Comparison of ENCODE assay signal across 21 mouse cellular contexts in the genomic region with DNA sequence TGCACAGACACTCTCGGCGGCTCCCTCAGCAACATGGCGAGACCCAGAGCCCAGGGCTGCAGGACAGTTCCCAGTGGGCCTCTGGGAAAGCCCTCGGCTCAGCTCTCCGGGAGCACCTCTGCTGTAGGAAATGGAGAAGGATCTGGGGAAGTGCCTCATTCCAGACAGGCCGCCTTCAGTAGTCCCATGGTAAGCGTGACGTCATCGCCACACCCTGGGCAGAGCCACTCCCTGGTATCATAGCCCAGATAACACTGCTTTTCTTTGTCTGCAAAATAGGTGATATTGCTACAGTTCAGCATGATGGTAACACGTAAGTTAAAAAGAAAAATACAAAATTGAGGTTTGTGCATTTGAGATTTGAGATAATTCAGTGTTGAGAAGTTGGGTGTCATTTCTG.
DNase-seq lines count a peak whose midpoint lies in the region; ATAC-seq and TF ChIP-seq lines count a peak whose summit lies in the region.
"Had no signal": no experiment of that assay in that cellular context is flagged by ENCODE, and none has a peak within 500 bp of the region (broad histone marks: within the 10 kb centered on the region; RNA-seq: fewer than 3 reads in every experiment).

No protein-coding gene starts in this region.

- WGBS in liver, postnatal 0 days (ENCODE audit: insufficient replicate concordance) = 78% methylated on average over 10 of the region's 10 CpGs
- WGBS in liver, embryonic 12.5 days (ENCODE audit: insufficient replicate concordance) = 67% methylated on average over 10 of the region's 10 CpGs
- 57% methylated on average over 10 of the region's 10 CpGs for WGBS in liver, embryonic 16.5 days (ENCODE audit: insufficient replicate concordance)
- WGBS in forebrain, embryonic 16.5 days = 94% methylated on average over 10 of the region's 10 CpGs
- 88% methylated on average over 10 of the region's 10 CpGs for WGBS in lung, postnatal 0 days

- H3K4me2 ChIP-seq in liver, postnatal 0 days (ENCODE audit: low read depth, low read length) = no peak overlapping the region
- H3K4me2 ChIP-seq in liver, embryonic 12.5 days = no peak overlapping the region
- H3K4me2 ChIP-seq in liver, embryonic 16.5 days (ENCODE audit: low read depth, low read length) = no peak overlapping the region
- no peak overlapping the region for H3K4me2 ChIP-seq in forebrain, embryonic 16.5 days (ENCODE audit: low read length)
- H3K4me2 ChIP-seq in lung, postnatal 0 days (replicated peaks; ENCODE audit: low read depth, low read length) = no peak overlapping the region
- H3K4me2 ChIP-seq: forebrain, embryonic 15.5 days; heart, embryonic 11.5 days; hindbrain, embryonic 15.5 days had no signal

- no peak overlapping the region for H3K9ac ChIP-seq in liver, postnatal 0 days (replicated peaks)
- no peak overlapping the region for H3K9ac ChIP-seq in liver, embryonic 12.5 days
- no peak overlapping the region for H3K9ac ChIP-seq in liver, embryonic 16.5 days (ENCODE audit: low read depth, low read length)
- H3K9ac ChIP-seq in forebrain, embryonic 16.5 days (replicated peaks; ENCODE audit: low read depth, low read length) = no peak overlapping the region
- no peak overlapping the region for H3K9ac ChIP-seq in lung, postnatal 0 days (replicated peaks; ENCODE audit: low read depth)
- H3K9ac ChIP-seq: forebrain, embryonic 15.5 days; hindbrain, embryonic 15.5 days had no signal

- no peak overlapping the region for H3K27ac ChIP-seq in liver, postnatal 0 days (ENCODE audit: low read depth)
- H3K27ac ChIP-seq in liver, embryonic 12.5 days = no peak overlapping the region
- H3K27ac ChIP-seq in liver, embryonic 16.5 days (ENCODE audit: low read length) = no peak overlapping the region
- H3K27ac ChIP-seq in forebrain, embryonic 16.5 days (ENCODE audit: low read length) = no peak overlapping the region
- no peak overlapping the region for H3K27ac ChIP-seq in lung, postnatal 0 days (ENCODE audit: low read length)
- H3K27ac ChIP-seq: embryonic facial prominence, embryonic 10.5 days; forebrain, embryonic 15.5 days; heart, adult 2 months; hindbrain, embryonic 15.5 days had no signal

- TF ChIP-seq EP300 in liver, postnatal 0 days (IDR thresholded peaks at IDR 0.05; ENCODE audit: low read depth) = no peak
- TF ChIP-seq EP300 in lung, postnatal 0 days (IDR thresholded peaks at IDR 0.05) = no peak

- peak; percentile 60 for DNase-seq in liver
- DNase-seq in liver, postnatal 0 days = no peak
- DNase-seq in spleen, adult 18-20 months = no peak
- no peak for DNase-seq in lung, postnatal 0 days (ENCODE audit: low spot score)
- no peak for DNase-seq in heart, adult 11 months
- DNase-seq: adrenal gland, adult 2 months; adrenal gland, postnatal 36 days; cerebellum, adult 11-12 months; cerebellum, adult 9-11 months; cerebellum, postnatal 36 days; gastrocnemius, postnatal 10 days; heart, adult 2 months; heart, postnatal 36 days had no signal

- peaks cover 13% of the 10 kb centered on the region for H3K4me1 ChIP-seq in liver, postnatal 0 days (ENCODE audit: insufficient read depth)
- H3K4me1 ChIP-seq in liver, embryonic 12.5 days = peaks cover 34% of the 10 kb centered on the region
- H3K4me1 ChIP-seq in liver, embryonic 16.5 days (ENCODE audit: control insufficient read depth, low read depth, low read length) = peaks cover 12% of the 10 kb centered on the region
- no peaks in the 10 kb centered on the region for H3K4me1 ChIP-seq in forebrain, embryonic 16.5 days (replicated peaks; ENCODE audit: control insufficient read depth, insufficient read depth, low read length)
- no peaks in the 10 kb centered on the region for H3K4me1 ChIP-seq in lung, postnatal 0 days (ENCODE audit: insufficient read depth, low read depth, low read length)
- H3K4me1 ChIP-seq: embryonic facial prominence, embryonic 10.5 days; forebrain, embryonic 15.5 days; hindbrain, embryonic 15.5 days had no signal

- H3K36me3 ChIP-seq in liver, postnatal 0 days (replicated peaks; ENCODE audit: insufficient read depth, low read length) = peaks cover 15% of the 10 kb centered on the region
- peaks cover 13% of the 10 kb centered on the region for H3K36me3 ChIP-seq in liver, embryonic 12.5 days
- H3K36me3 ChIP-seq in liver, embryonic 16.5 days (ENCODE audit: control insufficient read depth, insufficient read depth) = no peaks in the 10 kb centered on the region
- no peaks in the 10 kb centered on the region for H3K36me3 ChIP-seq in forebrain, embryonic 16.5 days (ENCODE audit: control insufficient read depth, insufficient read depth)
- 0 out of 2 replicates have a peak, but pooled peaks cover 6% of the 10 kb centered on the region for H3K36me3 ChIP-seq in lung, postnatal 0 days (ENCODE audit: insufficient read depth, low read length)
- H3K36me3 ChIP-seq: forebrain, embryonic 15.5 days; hindbrain, embryonic 15.5 days had no signal

- H3K4me3 ChIP-seq in liver, postnatal 0 days (ENCODE audit: low read depth, low read length) = no peak overlapping the region
- H3K4me3 ChIP-seq in liver, embryonic 12.5 days = no peak overlapping the region
- no peak overlapping the region for H3K4me3 ChIP-seq in liver, embryonic 16.5 days (ENCODE audit: low read depth, low read length)
- H3K4me3 ChIP-seq in forebrain, embryonic 16.5 days (replicated peaks; ENCODE audit: low read length) = no peak overlapping the region
- no peak overlapping the region for H3K4me3 ChIP-seq in lung, postnatal 0 days (ENCODE audit: low read depth, low read length)
- H3K4me3 ChIP-seq: embryonic facial prominence, embryonic 10.5 days; forebrain, embryonic 15.5 days; heart, adult 2 months; hindbrain, embryonic 15.5 days had no signal

- no peak for TF ChIP-seq CTCF in liver, postnatal 0 days (IDR thresholded peaks at IDR 0.05; ENCODE audit: low read depth)
- no peak for TF ChIP-seq CTCF in lung, postnatal 0 days (IDR thresholded peaks at IDR 0.05)

- H3K27me3 ChIP-seq in liver, postnatal 0 days (ENCODE audit: insufficient read depth, low read length) = no peaks in the 10 kb centered on the region
- no peaks in the 10 kb centered on the region for H3K27me3 ChIP-seq in liver, embryonic 12.5 days (replicated peaks)
- H3K27me3 ChIP-seq in liver, embryonic 16.5 days (ENCODE audit: control insufficient read depth, insufficient read depth, low read depth, low read length) = no peaks in the 10 kb centered on the region
- no peaks in the 10 kb centered on the region for H3K27me3 ChIP-seq in forebrain, embryonic 16.5 days (replicated peaks; ENCODE audit: control insufficient read depth, insufficient read depth, low read length)
- H3K27me3 ChIP-seq in lung, postnatal 0 days (replicated peaks; ENCODE audit: insufficient read depth, low read length) = no peaks in the 10 kb centered on the region
- H3K27me3 ChIP-seq: forebrain, embryonic 15.5 days; hindbrain, embryonic 15.5 days had no signal

- ATAC-seq in liver, postnatal 0 days = no peak
- peak; percentile 74 for ATAC-seq in liver, embryonic 12.5 days
- ATAC-seq in liver, embryonic 16.5 days (ENCODE audit: low read depth) = peak; percentile 71
- ATAC-seq in forebrain, embryonic 16.5 days = no peak
- no peak for ATAC-seq in lung, postnatal 0 days
- ATAC-seq: activated CD4-positive, CD25-positive, alpha-beta regulatory T cell, adult 4 months; forebrain, embryonic 15.5 days had no signal

- H3K9me3 ChIP-seq in liver, postnatal 0 days (ENCODE audit: low read length) = no peaks in the 10 kb centered on the region
- no peaks in the 10 kb centered on the region for H3K9me3 ChIP-seq in liver, embryonic 12.5 days (replicated peaks)
- H3K9me3 ChIP-seq in liver, embryonic 16.5 days (replicated peaks; ENCODE audit: control insufficient read depth, low read length) = no peaks in the 10 kb centered on the region
- H3K9me3 ChIP-seq in forebrain, embryonic 16.5 days (ENCODE audit: control insufficient read depth, low read length) = no peaks in the 10 kb centered on the region
- H3K9me3 ChIP-seq in lung, postnatal 0 days (ENCODE audit: low read length) = no peaks in the 10 kb centered on the region
- H3K9me3 ChIP-seq: embryonic facial prominence, embryonic 10.5 days; forebrain, embryonic 15.5 days; hindbrain, embryonic 15.5 days had no signal

Comparison
In these comparisons a context has a peak if more than half of its experiments do, and no peak if none do; other contexts are left out.
1. ATAC-seq: peak in liver, embryonic 12.5 days (single experiment) and liver, embryonic 16.5 days (single experiment); none in liver, postnatal 0 days (single experiment), forebrain, embryonic 16.5 days (single experiment) and lung, postnatal 0 days (single experiment).